Mouse (Mus musculus) B cell, adult (primary cell): ENCODE data around the gene Hyal5. TPM values are rescaled to one million over a fixed set of nuclear protein-coding genes. Genes with fewer than 3 reads are reported as not detected.

Experiments used
- total RNA-seq: library from RNA; stranded (reverse); gene quantifications from 4 replicates; pipeline ENCODE4 v1.2.4, GENCODE M21; 2023; ENCODE audit not compliant: inconsistent age

Hyal5 gene
- total RNA-seq, result not detected in 4 replicates

DNA sequence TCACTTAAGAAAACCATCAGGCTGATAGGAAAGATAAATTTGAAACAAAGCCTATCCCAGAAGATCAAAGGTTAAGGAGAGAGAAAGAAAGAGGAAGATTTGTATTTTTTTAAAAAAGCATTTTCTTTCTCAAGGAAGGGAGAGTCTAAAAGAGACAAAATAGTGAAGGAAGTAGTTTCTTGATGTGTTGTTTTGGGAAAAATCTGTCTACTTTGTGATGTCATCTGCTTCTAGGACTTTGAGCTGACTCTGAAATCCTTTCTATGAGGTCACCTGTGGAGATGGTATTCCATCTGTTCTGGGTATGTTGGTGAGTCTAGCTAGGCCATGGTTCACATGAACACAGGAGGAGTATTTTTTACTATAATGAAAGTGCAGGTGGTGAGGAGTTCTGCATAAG lies at the start of gene Hyal5:
TSS of gene Hyal5 (plus strand) at position 301 of the 400 bp plus-strand sequence.

Other genes with a start within 250 kb of the Hyal5 start
- 47.5 to 53.7 TPM (median 50.2 TPM) in 4 replicates for gene Wasl, start 193.0 kb upstream of the Hyal5 start, total RNA-seq
- gene Hyal6, start 124.8 kb upstream of the Hyal5 start, total RNA-seq, result not detected in 4 replicates
- not detected in 4 replicates for gene Hyal4, start 109.7 kb upstream of the Hyal5 start, total RNA-seq
- gene Spam1, start 66.8 kb upstream of the Hyal5 start, total RNA-seq, result not detected in 4 replicates
- gene Tmem229a, start 98.3 kb downstream of the Hyal5 start, total RNA-seq, result not detected in 4 replicates